Mouse (Mus musculus) spleen, postnatal 36 days (tissue): ENCODE measurements around the gene Stambp.

ENCODE experiments used
- DNase-seq, 2 experiments: peaks; one replicate each; pipeline ENCODE4 v3.0.0; 2022; ENCODE audit warnings: low spot score in 2 of 2, mixed read lengths in 1 of 2

The Stambp gene

DNA sequence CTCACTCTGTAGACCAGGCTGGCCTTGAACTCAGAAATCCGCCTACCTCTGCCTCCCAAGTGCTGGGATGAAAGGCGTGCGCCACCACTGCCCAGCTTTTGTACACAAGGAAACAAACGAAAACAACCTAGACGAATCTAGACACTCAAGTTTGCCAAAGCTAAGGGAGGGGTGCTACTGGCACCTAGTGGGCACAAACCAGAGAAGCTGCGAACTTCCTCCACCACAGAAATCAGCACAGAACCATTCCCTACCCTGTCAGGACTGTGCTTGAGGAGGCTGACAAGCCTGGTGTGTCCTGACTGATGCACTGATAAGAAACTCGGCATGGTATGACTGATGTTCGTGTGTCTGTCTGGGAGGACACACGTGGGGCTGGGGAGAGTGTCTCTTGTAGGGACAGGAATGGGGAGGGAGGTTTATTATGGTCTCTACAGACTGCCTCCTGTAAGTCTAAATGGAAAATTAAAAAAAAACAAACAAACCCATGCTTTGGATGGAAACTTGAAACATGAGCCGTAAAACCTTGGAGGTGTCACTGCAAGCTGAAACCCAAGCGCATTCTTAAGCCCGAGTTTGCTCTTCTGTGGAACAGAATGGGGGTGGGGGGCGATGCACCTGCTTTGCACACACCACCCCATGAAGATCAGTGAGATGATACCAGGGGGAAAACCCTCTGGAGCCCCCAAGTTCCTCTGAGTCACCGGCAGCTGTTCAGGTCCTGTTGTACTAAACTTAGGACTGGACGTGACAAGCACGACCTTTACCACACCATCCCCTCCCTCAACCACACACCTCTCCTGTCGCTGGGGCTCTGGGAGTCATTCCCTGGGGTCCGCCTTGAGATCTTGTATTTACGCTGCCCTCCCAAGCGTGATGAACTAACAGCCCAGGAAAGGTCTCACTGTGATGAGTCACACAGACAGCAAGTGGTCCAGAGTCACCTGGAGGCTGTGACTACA lies 3.3 kb downstream of the Stambp start:
- no peak for DNase-seq

DNA sequence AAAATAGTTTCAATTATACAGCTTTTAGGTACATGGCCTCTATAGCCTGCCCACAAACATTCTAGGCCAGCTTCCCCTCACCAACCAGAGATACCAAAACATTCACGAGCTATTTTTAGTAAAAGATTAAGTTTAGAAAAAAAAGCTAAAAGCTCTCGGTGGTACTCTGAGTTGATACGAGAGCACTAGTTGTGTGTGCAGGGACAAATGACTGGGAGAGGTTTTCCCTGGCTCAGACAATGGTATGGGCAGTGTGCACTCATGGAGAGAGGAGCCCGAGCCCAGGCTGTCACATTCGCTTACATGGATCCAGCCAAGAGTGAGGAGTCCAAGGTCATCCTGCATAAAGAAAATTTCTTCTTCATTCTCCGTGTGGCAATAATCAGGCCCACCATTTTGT lies 16.6 kb downstream of the Stambp start:
- DNase-seq: no peak

GRCm38 (mm10) chr6:83548346-83548745 lies 24.2 kb downstream of the Stambp start:
- no peak for DNase-seq

DNA sequence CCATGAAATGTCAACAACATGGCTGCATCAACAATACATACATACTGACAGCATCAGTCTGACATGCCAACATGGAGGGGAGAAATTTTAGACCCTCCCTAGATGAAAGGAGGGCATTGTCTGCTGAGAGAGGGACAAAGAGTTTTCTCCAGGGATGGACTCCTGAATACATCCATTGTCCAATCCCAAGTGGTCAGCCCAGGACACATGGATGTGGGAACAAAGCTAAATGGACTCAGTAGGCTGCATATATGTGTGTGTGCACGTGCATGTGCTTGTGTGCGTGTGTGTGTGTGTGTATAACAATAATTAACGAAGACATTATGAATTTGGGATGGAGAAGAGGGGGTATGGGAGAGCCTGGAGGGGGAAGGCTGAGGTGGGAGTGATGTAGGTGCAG lies 26.8 kb downstream of the Stambp start:
- no peak for DNase-seq

GRCm38 (mm10) chr6:83541756-83542456 lies 30.6 kb downstream of the Stambp start:
- DNase-seq: no peak

DNA sequence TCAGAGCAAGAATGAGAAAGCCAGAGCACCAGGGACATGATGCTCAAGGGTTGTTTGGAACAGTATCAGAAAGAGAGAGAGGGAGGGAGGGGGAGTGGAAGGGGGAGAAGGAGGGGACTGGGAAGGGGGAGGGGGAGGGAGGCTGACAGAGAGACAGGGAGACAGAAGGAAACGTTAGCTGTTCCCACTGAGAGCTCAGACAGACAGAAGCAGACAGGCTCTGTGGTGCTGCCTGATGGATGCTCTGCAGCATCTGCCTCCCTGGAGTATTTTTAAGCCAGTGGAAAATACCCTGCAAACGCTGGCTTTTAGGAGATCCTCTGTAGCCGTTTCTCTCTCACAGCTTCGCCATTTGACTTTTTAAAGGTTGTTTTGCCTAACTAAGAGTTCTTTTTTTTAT lies 32.5 kb downstream of the Stambp start:
- DNase-seq: no peak

GRCm38 (mm10) chr6:83536795-83537059 lies 35.8 kb downstream of the Stambp start:
- no peak for DNase-seq

- DNase-seq: no peak
Measured at GRCm38 (mm10) chr6:83536028-83536794, 36.3 kb downstream of the Stambp start, which contains the start of gene Actg2. TSS of gene Actg2 (minus strand) at chr6:83536265.

- no peak for DNase-seq
Measured at GRCm38 (mm10) chr6:83532608-83533007, 39.9 kb downstream of the Stambp start.

- no peak for DNase-seq
Measured at GRCm38 (mm10) chr6:83523194-83523593, 49.3 kb downstream of the Stambp start.

DNA sequence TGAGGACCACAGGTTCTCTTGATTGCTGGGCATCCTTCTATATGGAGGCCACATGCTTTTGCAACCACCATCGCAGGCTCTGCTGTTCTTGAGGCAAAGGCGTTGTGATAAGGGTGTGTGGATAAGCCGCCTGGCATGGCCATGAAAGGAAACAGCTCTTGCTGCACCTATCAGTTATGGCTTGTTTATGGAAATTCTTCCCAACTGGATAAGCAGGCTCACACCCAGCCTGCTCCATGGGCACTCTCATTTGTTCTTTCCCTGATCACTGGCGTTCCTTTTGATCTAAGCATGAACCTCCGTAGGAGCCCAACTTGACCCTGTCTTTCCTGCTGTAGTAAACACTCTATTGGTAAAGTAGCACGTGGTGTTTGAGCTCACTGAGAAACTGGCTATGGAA lies 50.7 kb downstream of the Stambp start:
- DNase-seq: no peak

DNA sequence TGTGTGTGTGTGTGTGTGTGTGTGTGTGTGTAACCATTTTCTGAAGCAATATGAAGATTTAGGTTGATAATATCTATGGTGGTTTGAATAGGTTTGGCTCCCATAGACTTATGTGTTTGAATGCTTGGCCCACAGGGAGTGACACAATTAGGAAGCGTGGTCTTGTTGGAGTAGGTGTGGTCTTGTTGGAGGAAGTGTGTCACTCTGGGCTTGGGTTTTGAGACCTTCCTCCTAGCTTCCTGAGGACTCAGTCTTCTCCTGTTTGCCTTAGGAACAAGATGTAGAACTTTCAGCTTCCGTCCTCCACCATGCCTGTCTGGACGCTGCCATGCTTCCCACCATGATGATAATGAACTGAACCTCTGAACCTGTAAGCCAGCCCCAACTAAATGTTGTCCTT lies 53.9 kb downstream of the Stambp start:
- no peak for DNase-seq

DNA sequence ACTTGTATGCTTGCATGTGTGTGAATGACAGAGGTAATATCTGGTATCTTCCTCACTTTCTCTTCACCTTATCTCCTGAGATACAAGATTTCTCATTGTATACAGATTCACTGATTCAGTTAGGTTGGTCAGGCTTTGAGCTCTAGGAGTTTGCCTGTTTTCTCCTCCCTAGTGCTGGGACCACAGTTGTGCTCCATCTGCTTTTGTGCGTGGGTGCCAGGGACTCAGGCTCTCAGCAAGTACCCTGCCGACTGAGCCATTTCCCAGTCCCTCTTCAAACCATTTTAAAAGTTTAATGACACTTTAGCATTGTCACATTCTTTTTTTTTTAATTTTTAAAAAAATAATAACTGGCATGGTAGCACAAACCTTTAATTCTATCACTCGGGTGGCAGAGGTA lies 57.4 kb downstream of the Stambp start:
- no peak for DNase-seq

DNA sequence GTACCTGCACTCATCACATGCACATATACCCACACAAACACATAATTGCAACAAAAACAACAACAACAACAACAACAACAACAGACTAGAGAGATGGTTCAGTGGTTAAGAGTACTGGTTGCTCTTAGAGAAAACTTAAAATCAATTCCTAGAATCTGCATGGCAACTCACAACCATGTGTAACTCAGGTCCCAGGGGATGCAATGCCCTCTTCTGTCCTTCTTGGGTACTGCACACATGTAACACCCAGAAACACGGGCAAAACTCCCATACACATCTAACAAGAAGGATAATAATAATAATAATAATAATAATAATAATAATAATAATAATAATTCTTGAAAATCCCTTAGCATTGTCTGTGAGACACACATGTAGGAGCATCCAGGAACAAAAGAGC lies 60.0 kb downstream of the Stambp start:
- DNase-seq: peak; percentile 46 to 69

- DNase-seq: no peak
Measured at GRCm38 (mm10) chr6:83510210-83510609, 62.3 kb downstream of the Stambp start.

DNA sequence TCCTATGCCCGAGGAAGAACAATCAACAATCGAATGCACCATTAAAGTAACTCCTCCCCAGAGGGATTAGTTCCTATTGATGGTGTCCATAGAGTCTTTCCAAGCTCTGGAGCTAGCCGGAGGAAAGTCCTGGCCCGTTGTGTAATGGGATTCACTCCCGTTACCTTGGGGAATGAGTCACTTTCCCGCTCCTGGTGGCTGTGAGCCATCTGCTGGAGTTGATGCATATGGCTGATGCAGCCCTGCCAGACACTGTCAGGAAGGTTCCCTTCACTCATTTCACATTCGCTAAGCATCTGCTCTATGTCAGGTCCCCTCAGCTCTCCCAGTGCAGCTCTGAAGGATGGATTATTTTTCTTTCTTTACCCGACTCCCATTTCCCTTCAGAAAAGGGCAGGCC lies 63.1 kb downstream of the Stambp start:
- DNase-seq: no peak

DNA sequence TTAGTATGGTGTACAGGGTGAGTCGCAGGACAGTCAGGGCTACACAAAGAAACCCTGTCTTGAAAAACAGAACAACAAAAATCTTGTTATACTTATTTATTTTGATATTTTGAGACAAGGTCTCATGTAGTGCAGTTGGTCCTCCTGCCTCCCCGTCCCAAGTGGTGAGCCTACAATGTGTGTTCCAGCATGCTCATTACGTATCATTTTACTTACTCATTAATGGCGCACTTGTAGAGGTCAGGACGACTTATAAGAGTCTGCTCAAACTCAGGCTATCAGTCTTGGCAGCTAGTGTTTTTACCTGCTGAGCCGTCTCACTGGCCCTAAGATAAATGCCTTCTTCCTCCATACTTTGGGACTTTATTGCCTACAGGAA lies 65.4 kb downstream of the Stambp start:
- no peak for DNase-seq

DNA sequence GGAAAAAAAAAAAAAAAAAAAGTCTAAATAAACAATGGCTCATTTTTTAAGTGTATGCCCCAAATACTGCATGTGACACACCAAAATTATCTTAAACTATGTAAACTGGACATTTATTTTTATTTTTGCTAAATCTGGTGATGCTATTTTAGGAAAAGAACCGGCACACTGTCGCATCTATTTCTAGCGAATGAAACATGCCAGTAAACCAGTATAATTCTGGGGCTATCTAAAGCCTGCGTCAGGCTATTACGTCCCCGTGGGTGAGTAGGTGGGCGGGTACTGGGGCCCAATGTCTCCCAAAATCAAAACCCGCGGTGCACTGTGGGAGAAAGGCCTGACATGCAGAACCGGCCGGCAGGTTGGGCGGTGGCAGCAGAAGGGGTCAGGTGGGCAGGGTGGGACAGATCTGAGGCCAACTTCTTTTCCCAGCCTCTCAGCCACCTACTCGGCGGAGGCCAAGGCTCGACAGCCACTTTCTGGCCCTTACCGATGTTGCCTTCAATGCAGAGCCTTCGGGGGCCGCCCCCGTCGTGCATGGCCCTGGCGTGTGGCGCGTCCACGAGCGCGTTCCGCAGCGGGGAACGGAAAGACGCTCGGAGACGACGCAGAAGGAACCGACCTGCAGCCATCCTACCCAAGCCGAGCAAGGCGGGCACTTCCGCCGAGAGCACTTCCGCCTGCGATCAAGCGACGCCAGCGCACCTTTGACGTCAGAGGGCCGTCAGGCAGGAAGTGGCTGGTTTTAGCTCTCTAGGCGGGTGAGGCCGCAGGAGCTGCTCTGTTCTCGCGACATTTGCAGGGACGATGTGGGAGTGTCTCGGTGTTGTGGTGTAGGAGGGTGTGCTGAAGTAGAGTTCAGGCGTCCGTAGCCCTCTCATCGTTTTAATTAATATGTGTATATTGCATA lies 66.0 kb downstream of the Stambp start, which contains the start of gene Dguok:
TSS of gene Dguok (minus strand) at position 712 of the 910 bp plus-strand sequence.
- peak; percentile 99 for DNase-seq

GRCm38 (mm10) chr6:83505554-83505953 lies 67.0 kb downstream of the Stambp start:
- no peak for DNase-seq

DNA sequence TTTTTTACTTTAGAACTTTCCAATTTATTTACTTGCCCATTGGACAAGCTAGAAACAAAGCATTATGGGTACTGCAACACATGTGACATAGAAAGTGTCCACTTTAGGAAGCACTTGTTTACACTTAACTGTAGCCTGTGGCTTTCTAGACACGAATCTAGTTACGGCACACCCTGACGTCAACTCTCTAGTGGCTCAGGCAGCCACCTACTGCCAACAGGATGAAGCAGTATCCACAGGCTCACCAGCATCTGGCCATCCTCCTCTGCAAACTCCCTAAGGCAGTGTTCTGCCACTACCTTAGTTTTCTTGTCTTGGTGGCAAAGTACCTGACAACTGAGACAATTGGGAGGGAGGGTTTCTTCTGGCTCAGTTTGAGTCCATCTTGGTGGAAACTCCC lies 69.2 kb downstream of the Stambp start:
- no peak for DNase-seq

DNA sequence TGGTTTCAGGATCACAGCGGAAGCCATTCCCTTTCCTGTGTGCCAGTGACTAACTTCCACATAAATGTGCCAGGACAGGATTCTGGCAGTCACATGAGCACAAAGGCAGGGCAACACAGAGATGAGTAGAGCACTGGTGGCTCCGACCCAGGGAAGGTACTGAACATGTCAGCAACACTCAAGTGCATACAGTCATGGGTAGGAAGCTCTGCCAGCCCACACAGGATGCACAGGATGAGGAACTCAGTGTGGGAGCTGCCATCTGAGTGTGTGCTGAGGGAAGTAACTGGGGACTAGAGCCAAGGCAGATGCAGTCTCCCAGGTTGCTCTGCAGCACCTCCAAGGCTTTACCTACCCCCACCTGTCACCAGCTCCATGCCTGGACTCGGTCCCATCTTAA lies 69.9 kb downstream of the Stambp start:
- DNase-seq: no peak
